In the genomic region with DNA sequence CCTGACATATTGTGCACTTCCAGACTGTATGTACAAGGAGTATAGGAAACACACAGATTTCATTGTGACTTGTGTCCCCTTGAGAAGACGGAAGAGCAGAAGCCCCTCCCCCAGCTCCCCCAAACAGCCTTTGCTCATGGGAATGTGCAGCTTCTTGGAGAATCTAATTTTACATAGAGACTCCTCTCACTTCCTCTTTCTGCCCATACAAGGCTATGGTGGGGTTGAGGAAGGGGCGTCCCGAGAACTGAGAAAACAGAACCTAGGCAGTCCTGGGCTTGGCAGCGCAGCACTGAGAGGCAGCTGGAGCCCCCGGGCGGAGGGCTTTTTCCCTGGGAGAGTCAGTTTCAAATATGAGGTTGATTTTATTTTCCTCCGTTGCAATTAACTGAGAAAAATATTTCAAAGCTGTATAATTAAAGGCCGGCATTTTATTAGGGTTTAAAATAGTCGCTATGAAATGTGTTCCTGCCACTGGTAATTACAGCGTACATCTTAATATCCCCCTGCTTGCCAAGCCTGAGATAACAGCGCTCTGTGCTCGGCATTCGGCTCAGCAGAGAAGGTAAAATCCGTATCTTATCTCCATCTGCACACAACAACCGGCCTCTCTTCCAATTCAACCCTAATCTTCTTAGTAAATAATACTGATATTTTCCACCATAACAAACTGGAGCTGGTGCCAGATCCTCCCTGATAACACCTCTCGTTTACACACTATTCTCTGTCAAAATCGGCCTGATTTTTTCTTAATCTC, we compare ENCODE assay signal across 13 mouse cellular contexts. TPM values are rescaled to one million over a fixed set of nuclear protein-coding genes. Genes with fewer than 3 reads are reported as not detected.
DNase-seq lines count a peak whose midpoint lies in the region; ATAC-seq lines count a peak whose summit lies in the region.
"Had no signal": no experiment of that assay in that cellular context is flagged by ENCODE, and none has a peak within 500 bp of the region (broad histone marks: within the 10 kb centered on the region; RNA-seq: fewer than 3 reads in every experiment).

No protein-coding gene starts in this region.

- H3K27me3 ChIP-seq in heart, embryonic 14.5 days (ENCODE audit: control insufficient read depth, insufficient read depth, low read length): no peaks in the 10 kb centered on the region
- no peaks in the 10 kb centered on the region for H3K27me3 ChIP-seq in embryonic facial prominence, embryonic 14.5 days (replicated peaks; ENCODE audit: control insufficient read depth, insufficient read depth, low read length)
- no peaks in the 10 kb centered on the region for H3K27me3 ChIP-seq in midbrain, embryonic 16.5 days (ENCODE audit: control insufficient read depth, insufficient read depth, low read depth, low read length)

- H3K4me2 ChIP-seq in heart, embryonic 14.5 days (ENCODE audit: low read length): peak overlapping the region; percentile 38; the same call in 1 of the 2 replicates
- no peak overlapping the region for H3K4me2 ChIP-seq in embryonic facial prominence, embryonic 14.5 days (ENCODE audit: low read depth, low read length)
- peak overlapping the region; percentile 10; the same call in 1 of the 2 replicates for H3K4me2 ChIP-seq in midbrain, embryonic 16.5 days (ENCODE audit: low read length)

- DNase-seq in heart, postnatal 10 days: no peak
- peak; percentile 31 to 36 for DNase-seq in right cerebral cortex, postnatal 10 days (ENCODE audit: low spot score in 2 of 2)
- no peak for DNase-seq in right cerebral cortex, postnatal 36 days (ENCODE audit: low spot score in 2 of 2)
- peak; percentile 10 for DNase-seq in embryonic facial prominence, embryonic 14.5 days (ENCODE audit: low spot score)
- DNase-seq in cerebellum, postnatal 14 days: no peak
- DNase-seq in adrenal gland, adult 2 months: no peak
- DNase-seq: kidney, postnatal 4 days; right cerebral cortex, postnatal 14 days had no signal

- H3K4me3 ChIP-seq in heart, embryonic 14.5 days (ENCODE audit: control insufficient read depth in 1 of 2, insufficient read depth in 1 of 2, low read depth in 1 of 2, low read length in 2 of 2): no peak overlapping the region
- no peak overlapping the region for H3K4me3 ChIP-seq in embryonic facial prominence, embryonic 14.5 days (ENCODE audit: low read depth, low read length)
- no peak overlapping the region for H3K4me3 ChIP-seq in midbrain, embryonic 16.5 days (ENCODE audit: low read depth, low read length)

- no peaks in the 10 kb centered on the region for H3K9me3 ChIP-seq in heart, embryonic 14.5 days (ENCODE audit: control insufficient read depth, low read length)
- H3K9me3 ChIP-seq in embryonic facial prominence, embryonic 14.5 days (ENCODE audit: control insufficient read depth, low read length): peaks cover 7% of the 10 kb centered on the region; the same call in 1 of the 2 replicates
- H3K9me3 ChIP-seq in midbrain, embryonic 16.5 days (replicated peaks; ENCODE audit: control insufficient read depth, low read length, poor library complexity, severe bottlenecking): no peaks in the 10 kb centered on the region

- no peak for ATAC-seq in heart, embryonic 14.5 days (ENCODE audit: insufficient number of reproducible peaks, insufficient read depth, low FRiP score, low read depth)
- no peak for ATAC-seq in embryonic facial prominence, embryonic 14.5 days (ENCODE audit: low read depth)
- ATAC-seq in midbrain, embryonic 16.5 days: no peak
- ATAC-seq: lung, postnatal 0 days had no signal

- peaks cover 6 to 8% of the 10 kb centered on the region in 2 experiments; a peak in 2 of 4 replicates for H3K4me1 ChIP-seq in heart, embryonic 14.5 days (ENCODE audit: control insufficient read depth in 2 of 2, insufficient read depth in 2 of 2, low read length in 2 of 2)
- H3K4me1 ChIP-seq in embryonic facial prominence, embryonic 14.5 days (ENCODE audit: control insufficient read depth, insufficient read depth, low read length): no peaks in the 10 kb centered on the region
- H3K4me1 ChIP-seq in midbrain, embryonic 16.5 days (ENCODE audit: control insufficient read depth, insufficient read depth, low read length): no peaks in the 10 kb centered on the region

- H3K9ac ChIP-seq in heart, embryonic 14.5 days (ENCODE audit: low read length): no peak overlapping the region
- no peak overlapping the region for H3K9ac ChIP-seq in embryonic facial prominence, embryonic 14.5 days (ENCODE audit: low read depth, low read length)
- no peak overlapping the region for H3K9ac ChIP-seq in midbrain, embryonic 16.5 days (ENCODE audit: low read depth, low read length)

- no peak overlapping the region for H3K27ac ChIP-seq in heart, embryonic 14.5 days (replicated peaks in 1 of 2; ENCODE audit: control insufficient read depth in 1 of 2, insufficient read depth in 1 of 2, low read depth in 2 of 2, low read length in 2 of 2)
- H3K27ac ChIP-seq in embryonic facial prominence, embryonic 14.5 days (replicated peaks; ENCODE audit: low read depth, low read length): no peak overlapping the region
- H3K27ac ChIP-seq in midbrain, embryonic 16.5 days (ENCODE audit: low read length): no peak overlapping the region
- H3K27ac ChIP-seq: stomach, postnatal 0 days had no signal

- H3K36me3 ChIP-seq in heart, embryonic 14.5 days (ENCODE audit: control insufficient read depth, insufficient read depth, low read length): no peaks in the 10 kb centered on the region
- H3K36me3 ChIP-seq in embryonic facial prominence, embryonic 14.5 days (ENCODE audit: control insufficient read depth, insufficient read depth, low read length): no peaks in the 10 kb centered on the region
- no peaks in the 10 kb centered on the region for H3K36me3 ChIP-seq in midbrain, embryonic 16.5 days (ENCODE audit: control insufficient read depth, insufficient read depth, low read length)

- 37% methylated on average over 17 of the region's 17 CpGs for WGBS in heart, embryonic 14.5 days
- 61% methylated on average over 17 of the region's 17 CpGs for WGBS in embryonic facial prominence, embryonic 14.5 days
- WGBS in midbrain, embryonic 16.5 days: 57% methylated on average over 17 of the region's 17 CpGs

- intact Hi-C loops in heart, postnatal 10 days (cut with DNase I): no loop called here

RNA-seq across cellular contexts. Expression of a gene that starts 50.7 kb away (rescaled TPM):
- not detected in 2 replicates for polyA plus RNA-seq in heart, embryonic 14.5 days (2014; fragmentation: Nextera tagmentation; extraction: Ambion mirVana)
- total RNA-seq in heart, postnatal 10 days (2021): not detected
- 2.1 and 2.4 TPM in 2 replicates for polyA plus RNA-seq in embryonic facial prominence, embryonic 14.5 days (2014; fragmentation: Nextera tagmentation; extraction: Ambion mirVana)
- 19.1 and 24.2 TPM in 2 replicates for polyA plus RNA-seq in midbrain, embryonic 16.5 days (2015; fragmentation: Nextera tagmentation; extraction: Ambion mirVana)
- total RNA-seq in adrenal gland, adult 2 months (2021): not detected
- not detected in 2 replicates for polyA plus RNA-seq in adrenal gland, adult 2 months (2012; rRNA removed)
- polyA plus RNA-seq: heart, postnatal 0 days; lung, postnatal 0 days; stomach, postnatal 0 days had no signal

Comparison
In these comparisons a context has a peak if more than half of its experiments do, and no peak if none do; other contexts are left out.
1. DNase-seq: peak in right cerebral cortex, postnatal 10 days (2 of 2) and embryonic facial prominence, embryonic 14.5 days (single experiment); none in heart, postnatal 10 days (0 of 2), right cerebral cortex, postnatal 36 days (0 of 2), cerebellum, postnatal 14 days (0 of 2) and adrenal gland, adult 2 months (single experiment).